Mouse (Mus musculus) hindbrain, embryonic 10.5 days (tissue): Measurements from ENCODE around the gene Nub1. TPM values are rescaled to one million over a fixed set of nuclear protein-coding genes. Genes with fewer than 3 reads are reported as not detected.

Source experiments
- DNase-seq: peaks from one replicate; pipeline ENCODE4 v3.0.0-alpha.2; 2017; ENCODE audit warnings: low spot score
- H3K27ac ChIP-seq: fragments of 300-500 bp; sonication (generic); 2 replicates; pipeline ENCODE4 v1.5.1; 2016; ENCODE audit warnings: mild to moderate bottlenecking, moderate library complexity
- H3K27me3 ChIP-seq: fragments of 300-500 bp; sonication (generic); 2 replicates; pipeline ENCODE4 v1.6.1; 2016; ENCODE audit warnings: mild to moderate bottlenecking; ENCODE audit not compliant: poor library complexity, insufficient read depth, severe bottlenecking
- H3K36me3 ChIP-seq: fragments of 300-500 bp; sonication (generic); 2 replicates; pipeline ENCODE4 v1.6.1; 2016; ENCODE audit warnings: mild to moderate bottlenecking, moderate library complexity
- H3K4me1 ChIP-seq: fragments of 300-500 bp; sonication (generic); replicated peaks from 2 replicates; pipeline ENCODE4 v1.6.1; 2016; ENCODE audit warnings: mild to moderate bottlenecking
- H3K4me3 ChIP-seq: fragments of 300-500 bp; sonication (generic); 2 replicates; pipeline ENCODE4 v1.5.1; 2016; ENCODE audit warnings: mild to moderate bottlenecking, moderate library complexity
- H3K9me3 ChIP-seq: fragments of 300-500 bp; sonication (generic); 2 replicates; pipeline ENCODE4 v1.6.1; 2016; ENCODE audit warnings: mild to moderate bottlenecking, moderate library complexity
- WGBS: fragments of 180-500 bp; shearing (Covaris S2); methylation state at CpG from one replicate; pipeline ENCODE4 v1.1.7; 2016; 5-methylcytosine and 5-hydroxymethylcytosine counted together
- polyA plus RNA-seq: library from polyadenylated mRNA; unstranded; fragments of >200 nt; fragmentation: Nextera tagmentation; extraction: Ambion mirVana; gene quantifications from 2 replicates; pipeline ENCODE4 v1.2.1, GENCODE M21; 2016

Gene Nub1
- polyA plus RNA-seq, 1 experiment from 2014 or later: 28.8 TPM

GRCm38 (mm10) chr5:24730986-24731385, 45.7 kb downstream of the Nub1 start:
- peak; percentile 43 for DNase-seq
- WGBS: 3% methylated on average over 15 of the region's 15 CpGs
- H3K9me3 ChIP-seq: no peaks in the 10 kb centered on the region
- H3K4me1 ChIP-seq: peaks cover 51% of the 10 kb centered on the region
- peak overlapping the region; percentile 81 for H3K27ac ChIP-seq
- H3K27me3 ChIP-seq: peaks cover 44% of the 10 kb centered on the region
- H3K4me3 ChIP-seq: peak overlapping the region; percentile 58
- no peaks in the 10 kb centered on the region for H3K36me3 ChIP-seq

GRCm38 (mm10) chr5:24733134-24733533, 47.8 kb downstream of the Nub1 start:
- peak; percentile 81 for DNase-seq
- Histone ChIP-seq H3K4me3 (no peak overlapping the region), H3K9me3 (no peaks in the 10 kb centered on the region), H3K27me3 (peaks cover 40% of the 10 kb centered on the region), H3K36me3 (no peaks in the 10 kb centered on the region), H3K27ac (peak overlapping the region; percentile 66), H3K4me1 (peaks cover 45% of the 10 kb centered on the region)
- WGBS: 5% methylated on average over 8 of the region's 8 CpGs

GRCm38 (mm10) chr5:24733771-24734426, 48.6 kb downstream of the Nub1 start:
- no peaks in the 10 kb centered on the region for H3K36me3 ChIP-seq
- peaks cover 34% of the 10 kb centered on the region for H3K27me3 ChIP-seq
- H3K4me1 ChIP-seq: peaks cover 45% of the 10 kb centered on the region
- H3K9me3 ChIP-seq: no peaks in the 10 kb centered on the region
- peak overlapping the region; percentile 75 for H3K27ac ChIP-seq
- DNase-seq: no peak
- no peak overlapping the region for H3K4me3 ChIP-seq
- WGBS: 64% methylated on average over 7 of the region's 7 CpGs

- Histone ChIP-seq H3K4me1 (peaks cover 25% of the 10 kb centered on the region), H3K27ac (no peak overlapping the region), H3K4me3 (no peak overlapping the region), H3K9me3 (no peaks in the 10 kb centered on the region), H3K36me3 (no peaks in the 10 kb centered on the region), H3K27me3 (no peaks in the 10 kb centered on the region)
- 93% methylated on average over 10 of the region's 10 CpGs for WGBS
- DNase-seq: no peak
Observed at GRCm38 (mm10) chr5:24737595-24737994, 52.3 kb downstream of the Nub1 start.

GRCm38 (mm10) chr5:24738517-24738916, 53.2 kb downstream of the Nub1 start:
- Histone ChIP-seq H3K27ac (no peak overlapping the region), H3K9me3 (no peaks in the 10 kb centered on the region), H3K27me3 (no peaks in the 10 kb centered on the region), H3K4me1 (peaks cover 16% of the 10 kb centered on the region), H3K36me3 (no peaks in the 10 kb centered on the region), H3K4me3 (no peak overlapping the region)
- no peak for DNase-seq
- WGBS: 93% methylated on average over 1 of the region's 1 CpGs

DNA sequence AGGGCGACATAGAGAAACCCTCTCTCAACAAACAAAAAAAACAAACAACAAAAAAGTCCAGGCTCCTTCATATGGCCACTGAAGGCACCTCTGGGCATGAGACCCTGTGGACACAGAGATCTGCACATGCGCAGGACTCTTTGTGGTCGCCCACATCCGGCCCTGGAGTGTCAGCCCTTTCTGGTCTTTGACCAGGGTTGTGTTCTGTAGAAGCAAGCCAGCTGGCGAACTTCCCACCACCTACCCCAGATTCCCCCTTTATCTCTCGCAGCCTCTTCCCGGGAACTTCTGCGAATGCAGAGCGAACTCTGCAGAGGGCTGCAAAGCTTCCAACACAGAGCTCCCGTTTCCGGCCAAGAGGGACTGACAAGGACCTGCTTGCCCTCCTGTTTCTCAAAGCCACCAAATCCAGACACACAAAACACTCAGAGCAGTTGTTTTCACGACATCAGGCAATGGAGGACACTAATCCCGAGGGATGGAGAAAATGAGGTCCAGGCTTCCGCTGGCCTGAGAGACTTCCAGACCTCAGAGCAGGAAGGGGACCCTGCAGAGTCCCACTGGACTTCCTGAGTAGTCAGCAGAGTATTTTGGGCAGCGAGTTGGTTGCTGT, 53.9 kb downstream of the Nub1 start:
- H3K9me3 ChIP-seq: no peaks in the 10 kb centered on the region
- peaks cover 10% of the 10 kb centered on the region for H3K4me1 ChIP-seq
- no peak overlapping the region for H3K4me3 ChIP-seq
- H3K27ac ChIP-seq: peak overlapping the region; percentile 62
- no peak for DNase-seq
- 69% methylated on average over 15 of the region's 15 CpGs for WGBS
- H3K36me3 ChIP-seq: no peaks in the 10 kb centered on the region
- H3K27me3 ChIP-seq: no peaks in the 10 kb centered on the region

DNA sequence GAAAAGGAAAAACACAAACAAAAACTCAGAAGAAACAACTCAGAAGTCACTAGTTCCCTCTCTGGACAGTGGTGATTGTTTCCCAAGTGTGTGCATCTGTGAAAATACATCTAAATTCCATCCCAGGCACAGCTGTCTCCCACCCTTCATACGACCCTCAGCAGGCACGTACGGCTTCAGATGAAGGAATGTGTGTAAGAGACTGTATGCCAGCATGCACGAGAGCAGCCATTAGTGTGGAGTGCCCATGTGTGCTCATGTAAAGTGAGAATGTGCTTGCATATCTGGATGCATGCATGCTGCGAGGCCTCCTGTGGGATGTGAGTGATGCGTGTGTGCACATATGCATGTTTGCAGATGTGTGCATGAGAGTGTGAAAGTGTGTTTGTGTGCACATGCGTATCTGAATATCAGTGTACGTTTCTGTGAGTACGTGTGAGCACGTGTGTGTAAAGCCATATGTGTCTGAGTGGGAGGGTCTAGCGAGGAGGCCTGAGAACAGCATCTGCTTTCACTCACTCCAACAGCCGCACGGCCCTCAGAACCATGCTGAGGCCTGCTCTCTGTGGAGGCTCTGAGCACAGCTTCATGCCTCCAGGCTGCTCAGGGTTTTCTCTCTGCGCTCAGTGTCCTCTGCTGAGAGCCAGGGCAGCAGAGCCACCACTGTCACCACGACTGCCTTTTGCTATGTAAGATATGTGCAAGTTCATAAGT, 56.0 kb downstream of the Nub1 start:
- Histone ChIP-seq H3K4me1 (peaks cover 10% of the 10 kb centered on the region), H3K4me3 (no peak overlapping the region), H3K36me3 (no peaks in the 10 kb centered on the region), H3K27me3 (no peaks in the 10 kb centered on the region), H3K9me3 (no peaks in the 10 kb centered on the region), H3K27ac (peak overlapping the region; percentile 36; the same call in 1 of the 2 replicates)
- 73% methylated on average over 15 of the region's 15 CpGs for WGBS
- DNase-seq: no peak

- H3K9me3 ChIP-seq: no peaks in the 10 kb centered on the region
- 96% methylated on average over 10 of the region's 10 CpGs for WGBS
- DNase-seq: no peak
- no peaks in the 10 kb centered on the region for H3K36me3 ChIP-seq
- H3K27ac ChIP-seq: no peak overlapping the region
- peaks cover 25% of the 10 kb centered on the region for H3K4me1 ChIP-seq
- H3K4me3 ChIP-seq: no peak overlapping the region
- no peaks in the 10 kb centered on the region for H3K27me3 ChIP-seq
Observed at GRCm38 (mm10) chr5:24743956-24744355, 58.6 kb downstream of the Nub1 start.

- Histone ChIP-seq H3K36me3 (no peaks in the 10 kb centered on the region), H3K9me3 (no peaks in the 10 kb centered on the region), H3K4me3 (no peak overlapping the region), H3K27me3 (no peaks in the 10 kb centered on the region), H3K4me1 (peaks cover 46% of the 10 kb centered on the region), H3K27ac (peak overlapping the region; percentile 66; the same call in 1 of the 2 replicates)
- WGBS: 15% methylated on average over 6 of the region's 6 CpGs
- DNase-seq: no peak
Observed at GRCm38 (mm10) chr5:24747533-24747932, 62.2 kb downstream of the Nub1 start.

GRCm38 (mm10) chr5:24749731-24750130, 64.4 kb downstream of the Nub1 start:
- Histone ChIP-seq H3K27me3 (no peaks in the 10 kb centered on the region), H3K4me3 (peak overlapping the region; percentile 65; the same call in 1 of the 2 replicates), H3K36me3 (no peaks in the 10 kb centered on the region), H3K4me1 (peaks cover 61% of the 10 kb centered on the region), H3K9me3 (no peaks in the 10 kb centered on the region), H3K27ac (peak overlapping the region; percentile 88)
- no peak for DNase-seq
- WGBS: 55% methylated on average over 5 of the region's 5 CpGs

DNA sequence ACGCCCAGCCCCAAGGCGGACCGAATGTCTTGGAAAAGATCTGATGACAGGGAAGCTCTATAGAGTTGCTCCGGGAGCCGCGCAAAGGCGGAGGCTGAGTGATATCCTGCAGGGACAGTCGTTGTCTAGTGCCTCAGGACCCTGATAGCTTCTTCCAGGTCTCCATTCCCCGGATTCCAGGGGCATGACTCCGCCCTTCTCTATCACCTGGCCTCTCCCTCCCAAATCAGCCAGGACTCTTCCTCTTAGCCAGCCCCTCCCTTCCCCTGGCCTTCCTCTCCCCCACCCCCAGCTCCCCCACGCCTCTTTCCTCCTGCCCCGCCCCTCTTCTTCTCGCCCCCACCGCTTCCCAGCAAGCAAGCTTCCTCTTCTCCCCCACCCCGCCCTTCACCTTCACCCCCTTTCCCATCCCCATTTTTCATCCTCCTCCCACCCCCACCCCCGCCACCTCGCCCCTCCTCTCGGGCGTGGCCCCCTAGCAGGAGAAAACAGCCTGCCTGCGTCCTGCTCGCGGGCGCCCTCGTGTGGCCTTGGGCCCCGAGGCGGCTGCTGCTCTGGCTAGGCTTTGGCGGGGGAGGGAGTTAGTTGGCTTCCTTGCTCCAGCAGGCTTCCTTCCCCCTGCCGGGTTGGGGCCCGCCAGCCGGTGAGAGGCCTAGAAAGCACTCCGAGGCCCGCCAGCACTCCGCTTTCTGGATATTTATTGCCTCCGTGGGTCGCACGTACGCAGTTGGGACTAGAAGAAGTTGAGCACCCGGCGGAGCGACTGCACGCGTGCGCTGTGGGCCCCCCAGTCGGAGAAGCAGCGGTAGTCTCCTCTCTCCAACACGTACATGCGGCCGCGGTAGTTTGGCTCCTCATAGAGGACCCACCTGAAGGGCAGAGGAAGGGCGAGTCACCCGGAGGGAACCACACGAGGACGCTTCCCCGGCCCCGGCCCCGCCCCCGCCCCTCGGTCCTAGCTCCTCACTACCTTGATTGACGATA, 65.3 kb downstream of the Nub1 start:
- no peaks in the 10 kb centered on the region for H3K27me3 ChIP-seq
- peak; percentile 93 for DNase-seq
- H3K4me3 ChIP-seq: peak overlapping the region; percentile 65
- H3K27ac ChIP-seq: peak overlapping the region; percentile 88
- WGBS: 1% methylated on average over 59 of the region's 59 CpGs
- no peaks in the 10 kb centered on the region for H3K36me3 ChIP-seq
- H3K4me1 ChIP-seq: peaks cover 67% of the 10 kb centered on the region
- H3K9me3 ChIP-seq: no peaks in the 10 kb centered on the region
